Mouse (Mus musculus) E14TG2a.4 (cell line): ENCODE measurements at regions not wholly inside any gene's neighbourhood (a gene's known extent, or its start where the extent isn't known, plus 50 kb on each side); places are given as distances from the start of the nearest gene placed in this dataset.

ENCODE experiments used
- CTCF ChIP-seq: conservative IDR thresholded peaks from 2 replicates; pipeline ENCODE4 v1.5.1; 2014; ENCODE audit warnings: low read length
- NANOG ChIP-seq: IDR thresholded peaks from 2 replicates; pipeline ENCODE4 v1.6.1; 2014; ENCODE audit warnings: borderline replicate concordance, low read length, mixed read lengths
- POU5F1 ChIP-seq: IDR thresholded peaks from 2 replicates; pipeline ENCODE4 v1.6.1; 2014; ENCODE audit warnings: low read length, borderline replicate concordance

GRCm38 (mm10) chr1:186880391-186880790, 86.8 kb upstream of the D1Pas1 start:
- TF ChIP-seq CTCF (no peak), NANOG (no peak), POU5F1 (no peak)
